Mouse (Mus musculus) CH12.LX (cell line): ENCODE data around the gene Tamm41. TPM values are rescaled to one million over a fixed set of nuclear protein-coding genes. Genes with fewer than 3 reads are reported as not detected.

ENCODE experiments used
- DNase-seq: peaks from one replicate; pipeline ENCODE4 v3.0.0-alpha.2; 2013; ENCODE audit errors: extremely low read depth
- H3K27ac ChIP-seq: 2 replicates; pipeline ENCODE4 v1.5.1; 2012; ENCODE audit warnings: low read depth, mild to moderate bottlenecking, control low read depth, moderate library complexity; ENCODE audit not compliant: insufficient read depth
- H3K27me3 ChIP-seq: replicated peaks from 2 replicates; pipeline ENCODE3; 2012; ENCODE audit warnings: inconsistent platforms
- H3K36me3 ChIP-seq, 2 experiments: replicated peaks in 1 of 2; 2 replicates each; pipeline versions ENCODE3 to v1.6.1; 2012; ENCODE audit warnings: inconsistent platforms in 1 of 2, low read length in 1 of 2, mild to moderate bottlenecking in 1 of 2, mixed read lengths in 1 of 2, moderate library complexity in 1 of 2; ENCODE audit not compliant: control insufficient read depth in 1 of 2, insufficient read depth in 1 of 2
- H3K4me1 ChIP-seq, 2 experiments: 2 replicates each; pipeline ENCODE4 v1.6.1; 2012; ENCODE audit warnings: inconsistent platforms in 1 of 2, moderate library complexity in 1 of 2; ENCODE audit not compliant: insufficient read depth in 2 of 2, control insufficient read depth in 1 of 2
- H3K4me2 ChIP-seq: 2 replicates; pipeline ENCODE4 v1.6.1; 2012; ENCODE audit warnings: low read depth, mild to moderate bottlenecking, control low read depth; ENCODE audit not compliant: poor library complexity, insufficient read depth, severe bottlenecking
- H3K4me3 ChIP-seq, 3 experiments: fragments of 150-350 bp in 1 of 3; sonication (generic) in 1 of 3; replicated peaks in 1 of 3; 2 replicates each; pipeline versions ENCODE3 to v1.5.1; 2011 to 2012; ENCODE audit warnings: low read depth in 2 of 3, low read length in 2 of 3, mild to moderate bottlenecking in 2 of 3, moderate library complexity in 2 of 3, control low read depth in 1 of 3, improper control_type of control experiment in 1 of 3, inconsistent platforms in 1 of 3, mixed read lengths in 1 of 3; ENCODE audit not compliant: poor library complexity in 1 of 3
- H3K79me2 ChIP-seq: replicated peaks from 2 replicates; pipeline ENCODE4 v1.6.1; 2012; ENCODE audit warnings: mild to moderate bottlenecking, moderate library complexity; ENCODE audit not compliant: control insufficient read depth, poor library complexity, insufficient read depth, severe bottlenecking; ENCODE audit errors: extremely low read depth
- H3K9ac ChIP-seq: 2 replicates; pipeline ENCODE4 v1.6.1; 2012; ENCODE audit warnings: low read depth, mild to moderate bottlenecking, control low read depth, moderate library complexity; ENCODE audit not compliant: insufficient read depth
- H3K9me3 ChIP-seq: replicated peaks from 2 replicates; pipeline ENCODE3; 2012; ENCODE audit warnings: low read length, inconsistent platforms, mixed read lengths
- BHLHE40 ChIP-seq: IDR thresholded peaks from 2 replicates; pipeline ENCODE4 v1.6.1; 2011; ENCODE audit warnings: mild to moderate bottlenecking, low read depth, low read length, improper control_type of control experiment
- CHD2 ChIP-seq: IDR thresholded peaks from 2 replicates; pipeline ENCODE4 v1.6.1; 2011; ENCODE audit warnings: low read length, improper control_type of control experiment
- EP300 ChIP-seq: IDR thresholded peaks from 2 replicates; pipeline ENCODE4 v1.6.1; 2011; ENCODE audit warnings: low read length, improper control_type of control experiment
- ETS1 ChIP-seq: conservative IDR thresholded peaks from 2 replicates; pipeline ENCODE4 v1.6.1; 2012; ENCODE audit warnings: low read depth, mild to moderate bottlenecking, inconsistent platforms, low read length, improper control_type of control experiment, moderate library complexity
- GABPA ChIP-seq: IDR thresholded peaks from 2 replicates; pipeline ENCODE4 v1.6.1; 2012; ENCODE audit warnings: low read depth, low read length, improper control_type of control experiment, inconsistent platforms; ENCODE audit not compliant: insufficient replicate concordance
- KAT2A ChIP-seq: IDR thresholded peaks from 2 replicates; pipeline ENCODE4 v1.6.1; 2012; ENCODE audit warnings: low read length, improper control_type of control experiment, inconsistent platforms; ENCODE audit not compliant: insufficient replicate concordance
- MAFK ChIP-seq: IDR thresholded peaks from 2 replicates; pipeline ENCODE4 v1.6.1; 2011; ENCODE audit warnings: low read length, improper control_type of control experiment; ENCODE audit not compliant: insufficient replicate concordance
- MXI1 ChIP-seq: IDR thresholded peaks from 2 replicates; pipeline ENCODE4 v1.6.1; 2011; ENCODE audit warnings: mild to moderate bottlenecking, low read depth, low read length, improper control_type of control experiment
- NELFE ChIP-seq: IDR thresholded peaks from 2 replicates; pipeline ENCODE4 v1.6.1; 2011; ENCODE audit warnings: low read depth, low read length, improper control_type of control experiment
- NRF1 ChIP-seq: IDR thresholded peaks from 2 replicates; pipeline ENCODE4 v1.6.1; 2014; ENCODE audit warnings: low read depth, mild to moderate bottlenecking, inconsistent platforms, low read length, improper control_type of control experiment, moderate library complexity
- PAX5 ChIP-seq: IDR thresholded peaks from 2 replicates; pipeline ENCODE4 v1.6.1; 2012; ENCODE audit warnings: low read length, inconsistent platforms, mixed read lengths
- POLR2A ChIP-seq: IDR thresholded peaks from 2 replicates; pipeline ENCODE4 v1.6.1; 2011; ENCODE audit warnings: low read depth, mild to moderate bottlenecking, improper control_type of control experiment, low read length
- POLR2AphosphoS2 ChIP-seq: IDR thresholded peaks from 2 replicates; pipeline ENCODE4 v1.6.1; 2011; ENCODE audit warnings: low read depth, low read length, improper control_type of control experiment
- RCOR1 ChIP-seq: conservative IDR thresholded peaks from 2 replicates; pipeline ENCODE4 v1.6.1; 2012; ENCODE audit warnings: low read depth, mild to moderate bottlenecking, inconsistent platforms, low read length, improper control_type of control experiment
- SIN3A ChIP-seq: IDR thresholded peaks from 2 replicates; pipeline ENCODE4 v1.6.1; 2012; ENCODE audit warnings: low read length, improper control_type of control experiment, inconsistent platforms
- TCF12 ChIP-seq: IDR thresholded peaks from 2 replicates; pipeline ENCODE4 v1.6.1; 2014; ENCODE audit warnings: low read depth, mild to moderate bottlenecking, inconsistent platforms, low read length, improper control_type of control experiment
- UBTF ChIP-seq: IDR thresholded peaks from 2 replicates; pipeline ENCODE4 v1.6.1; 2012; ENCODE audit warnings: low read depth, mild to moderate bottlenecking, inconsistent platforms, low read length, improper control_type of control experiment, moderate library complexity
- USF2 ChIP-seq: conservative IDR thresholded peaks from 2 replicates; pipeline ENCODE4 v1.6.1; 2011; ENCODE audit warnings: low read depth, low read length, improper control_type of control experiment
- ZKSCAN1 ChIP-seq: IDR thresholded peaks from 2 replicates; pipeline ENCODE4 v1.6.1; 2012; ENCODE audit warnings: low read depth, inconsistent platforms, low read length, improper control_type of control experiment, borderline replicate concordance
- ZNF384 ChIP-seq: IDR thresholded peaks from 2 replicates; pipeline ENCODE4 v1.6.1; 2012; ENCODE audit warnings: low read depth, low read length, improper control_type of control experiment, inconsistent platforms
- dilution Hi-C: fragments of 300-500 bp; cut with MboI; formaldehyde crosslinking; loops from 2 replicates; pipeline ENCODE4 v1.14.3; 2020; ENCODE audit warnings: low sequenced_read_pairs; ENCODE audit not compliant: extremely low pct_unique_long_range_greater_than_20kb, extremely low pct_ligation_motif_present
- in situ Hi-C: fragments of 300-500 bp; cut with MboI; formaldehyde crosslinking; loops from 3 replicates; pipeline ENCODE4 v1.14.3; 2019; ENCODE audit warnings: low sequenced_read_pairs, low pct_ligation_motif_present, low pct_unique_long_range_greater_than_20kb, mixed read lengths
- polyA plus RNA-seq: library from polyadenylated mRNA; unstranded; fragments of >175 nt; gene quantifications from 2 replicates; pipeline ENCODE4 v1.2.1, GENCODE M21; 2012; ENCODE audit warnings: low read depth; ENCODE audit not compliant: insufficient read length
- total RNA-seq, 2 experiments: library from RNA; depleted of rRNA; stranded (reverse); fragments of 300-350 nt in 1 of 2; fragments of >200 nt in 1 of 2; gene quantifications; 2 replicates each; pipeline ENCODE4 v1.2.3; 2012 to 2014

Gene Tamm41
- total and polyA plus RNA-seq, 3 experiments, result 29.3 to 41.1 (median 39.8) TPM

DNA sequence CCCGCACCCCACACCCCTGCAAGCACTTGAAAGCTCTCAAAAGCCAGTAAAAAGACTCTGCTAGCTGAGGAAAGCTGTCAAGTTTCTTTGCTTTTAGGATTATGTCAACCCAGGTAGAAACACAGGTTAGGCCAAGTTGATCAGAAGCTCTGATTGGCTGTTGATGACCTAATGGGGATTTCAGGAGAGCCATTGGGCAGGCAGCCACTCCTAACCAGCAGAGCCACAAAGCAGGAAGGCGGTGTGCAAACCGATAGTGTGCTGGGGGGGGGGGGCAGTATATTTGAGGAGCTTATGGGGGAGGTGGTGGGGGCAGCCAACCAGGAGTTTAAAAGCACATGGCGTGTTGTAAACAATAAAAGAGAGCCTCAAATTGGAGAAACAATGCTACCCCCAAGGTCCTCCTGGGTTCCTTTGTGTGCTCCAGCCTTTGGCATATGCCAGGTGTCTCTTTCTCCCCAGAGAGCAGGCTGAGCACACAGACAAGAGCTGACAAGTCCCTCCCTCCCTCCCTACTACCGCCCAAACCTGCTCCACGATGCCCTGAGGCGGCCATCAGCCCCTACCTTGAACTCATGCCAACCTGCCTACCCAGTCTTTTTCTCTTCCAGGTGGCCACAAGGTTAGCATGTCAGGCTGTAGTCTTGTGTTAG, 49.6 kb downstream of the Tamm41 start (continued):
- no peak for TF ChIP-seq USF2
- TF ChIP-seq BHLHE40, result peak; percentile 29; the same call in 1 of the 2 replicates
- TF ChIP-seq ZKSCAN1, result no peak
- no peak for TF ChIP-seq POLR2AphosphoS2
- TF ChIP-seq NRF1, result no peak
- peak; percentile 33; the same call in 1 of the 2 replicates for TF ChIP-seq ETS1
- no peak for TF ChIP-seq TCF12
- TF ChIP-seq MAFK, result no peak
- TF ChIP-seq SIN3A, result no peak
- TF ChIP-seq UBTF, result no peak
- no peak for TF ChIP-seq NELFE
- no peak for TF ChIP-seq ZNF384
- TF ChIP-seq EP300, result 0 out of 2 replicates have a peak, but pooled peaks have one; percentile 36
- TF ChIP-seq, all 38 proteins: peak for 8

- H3K27me3 ChIP-seq, result no peaks in the 10 kb centered on the region
- dilution Hi-C loops (no loop called here), in situ Hi-C loops (no loop called here)
- H3K9me3 ChIP-seq, result no peaks in the 10 kb centered on the region
- H3K4me1 ChIP-seq, result peaks cover 3 to 38% of the 10 kb centered on the region in 2 experiments; a peak in 3 of 4 replicates
- H3K4me2 ChIP-seq, result no peak overlapping the region
- no peaks in the 10 kb centered on the region for H3K79me2 ChIP-seq
- no peak overlapping the region for H3K27ac ChIP-seq
- H3K36me3 ChIP-seq, result no peaks in the 10 kb centered on the region
- H3K4me3 ChIP-seq, result no peak overlapping the region
- no peak overlapping the region for H3K9ac ChIP-seq
- TF ChIP-seq KAT2A, result no peak
- TF ChIP-seq RCOR1, result no peak
- TF ChIP-seq POLR2A, result no peak
- TF ChIP-seq CHD2, result no peak
- no peak for TF ChIP-seq ETS1
- no peak for TF ChIP-seq EP300
- no peak for TF ChIP-seq GABPA
- TF ChIP-seq TCF12, result no peak
- no peak for TF ChIP-seq ZKSCAN1
- TF ChIP-seq PAX5, result no peak
- TF ChIP-seq MXI1, result no peak
- DNase-seq, result no peak
These were observed 55.0 kb downstream of the Tamm41 start for GRCm38 (mm10) chr6:114982671-114983070.
